Mouse (Mus musculus): ENCODE results near the gene Aoc1. TPM values are rescaled to one million over a fixed set of nuclear protein-coding genes. Genes with fewer than 3 reads are reported as not detected.

The Aoc1 gene
- polyA plus RNA-seq, 1 experiment from 2014 or later = not detected

DNA sequence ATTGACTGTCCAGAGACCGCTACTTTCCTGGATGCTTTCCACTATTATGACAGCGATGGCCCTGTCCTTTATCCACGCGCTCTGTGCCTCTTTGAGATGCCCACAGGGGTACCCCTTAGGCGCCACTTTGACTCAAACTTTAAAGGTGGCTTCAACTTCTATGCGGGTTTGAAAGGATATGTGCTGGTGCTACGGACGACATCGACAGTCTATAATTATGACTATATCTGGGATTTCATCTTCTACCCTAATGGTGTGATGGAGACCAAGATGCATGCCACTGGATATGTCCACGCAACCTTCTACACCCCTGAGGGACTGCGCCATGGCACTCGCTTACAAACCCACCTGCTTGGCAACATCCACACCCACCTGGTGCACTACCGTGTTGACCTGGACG is 33.7 kb downstream of the Aoc1 start:
- Histone ChIP-seq H3K4me1 (ENCODE audit: control insufficient read depth, insufficient read depth, low read length) (no peaks in the 10 kb centered on the region), H3K27ac (ENCODE audit: low read depth, low read length) (no peak overlapping the region), H3K4me2 (no peak overlapping the region), H3K9ac (ENCODE audit: low read depth, low read length) (no peak overlapping the region), H3K27me3 (ENCODE audit: control insufficient read depth, insufficient read depth, low read length) (no peaks in the 10 kb centered on the region), H3K36me3 (ENCODE audit: control insufficient read depth, insufficient read depth, low read length) (no peaks in the 10 kb centered on the region), H3K4me3 (ENCODE audit: low read depth, low read length) (no peak overlapping the region), H3K9me3 (replicated peaks; ENCODE audit: control insufficient read depth, low read length) (no peaks in the 10 kb centered on the region)
- 91% methylated on average over 14 of the region's 14 CpGs for WGBS (ENCODE audit: insufficient replicate concordance)
- ATAC-seq (replicated peaks; ENCODE audit: insufficient number of reproducible peaks, low FRiP score, low TSS enrichment) = no peak

DNA sequence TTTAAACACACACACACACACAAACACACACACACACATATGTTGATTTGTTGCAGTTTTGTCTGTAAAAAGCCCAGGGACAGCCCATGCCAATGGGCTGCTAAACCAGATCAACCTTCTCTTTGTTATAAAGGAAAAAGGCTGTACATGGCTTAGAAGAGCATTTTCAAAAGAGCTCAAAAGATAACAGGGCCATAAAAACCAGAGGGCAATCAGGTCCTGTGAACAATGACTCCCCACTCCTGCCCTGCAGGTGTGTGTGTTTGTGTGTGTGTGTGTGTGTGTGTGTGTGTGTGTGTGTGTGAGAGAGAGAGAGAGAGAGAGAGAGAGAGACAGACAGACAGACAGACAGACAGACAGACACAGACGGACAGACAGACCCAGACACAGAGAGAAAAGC is 36.5 kb downstream of the Aoc1 start:
- H3K9ac ChIP-seq (ENCODE audit: low read depth, low read length) = no peak overlapping the region
- H3K27me3 ChIP-seq (ENCODE audit: control insufficient read depth, insufficient read depth, low read length) = no peaks in the 10 kb centered on the region
- no peaks in the 10 kb centered on the region for H3K36me3 ChIP-seq (ENCODE audit: control insufficient read depth, insufficient read depth, low read length)
- no peaks in the 10 kb centered on the region for H3K4me1 ChIP-seq (ENCODE audit: control insufficient read depth, insufficient read depth, low read length)
- H3K9me3 ChIP-seq (replicated peaks; ENCODE audit: control insufficient read depth, low read length) = no peaks in the 10 kb centered on the region
- H3K4me2 ChIP-seq = no peak overlapping the region
- H3K4me3 ChIP-seq (ENCODE audit: low read depth, low read length) = no peak overlapping the region
- no peak overlapping the region for H3K27ac ChIP-seq (ENCODE audit: low read depth, low read length)
- ATAC-seq (replicated peaks; ENCODE audit: insufficient number of reproducible peaks, low FRiP score, low TSS enrichment) = no peak
- 71% methylated on average over 1 of the region's 1 CpGs for WGBS (ENCODE audit: insufficient replicate concordance)

DNA sequence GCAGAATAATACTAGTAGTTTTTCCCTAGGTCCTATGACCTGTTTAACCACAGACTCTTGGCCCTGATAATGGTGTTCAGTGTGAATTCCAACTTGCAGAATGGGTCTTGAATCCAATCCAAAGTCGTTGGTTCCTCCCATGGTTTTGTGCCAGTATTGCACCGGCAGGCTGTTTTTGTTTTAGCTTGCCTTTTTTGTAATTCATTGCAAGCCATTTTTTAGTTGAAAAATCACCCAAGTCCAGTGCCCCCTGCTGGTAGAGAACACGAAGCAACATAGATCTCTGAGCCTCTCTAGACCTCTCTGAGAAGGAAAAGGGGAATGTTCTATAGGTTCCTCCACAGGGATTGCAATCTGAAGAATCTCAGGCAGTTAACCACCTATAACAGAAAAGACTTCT is 39.3 kb downstream of the Aoc1 start:
- no peaks in the 10 kb centered on the region for H3K27me3 ChIP-seq (ENCODE audit: control insufficient read depth, insufficient read depth, low read length)
- no peak overlapping the region for H3K4me3 ChIP-seq (ENCODE audit: low read depth, low read length)
- no peaks in the 10 kb centered on the region for H3K9me3 ChIP-seq (replicated peaks; ENCODE audit: control insufficient read depth, low read length)
- no peaks in the 10 kb centered on the region for H3K36me3 ChIP-seq (ENCODE audit: control insufficient read depth, insufficient read depth, low read length)
- H3K4me1 ChIP-seq (ENCODE audit: control insufficient read depth, insufficient read depth, low read length) = no peaks in the 10 kb centered on the region
- no peak overlapping the region for H3K9ac ChIP-seq (ENCODE audit: low read depth, low read length)
- H3K4me2 ChIP-seq = no peak overlapping the region
- WGBS (ENCODE audit: insufficient replicate concordance) = 38% methylated on average over 3 of the region's 3 CpGs
- ATAC-seq (replicated peaks; ENCODE audit: insufficient number of reproducible peaks, low FRiP score, low TSS enrichment) = no peak
- H3K27ac ChIP-seq (ENCODE audit: low read depth, low read length) = no peak overlapping the region

DNA sequence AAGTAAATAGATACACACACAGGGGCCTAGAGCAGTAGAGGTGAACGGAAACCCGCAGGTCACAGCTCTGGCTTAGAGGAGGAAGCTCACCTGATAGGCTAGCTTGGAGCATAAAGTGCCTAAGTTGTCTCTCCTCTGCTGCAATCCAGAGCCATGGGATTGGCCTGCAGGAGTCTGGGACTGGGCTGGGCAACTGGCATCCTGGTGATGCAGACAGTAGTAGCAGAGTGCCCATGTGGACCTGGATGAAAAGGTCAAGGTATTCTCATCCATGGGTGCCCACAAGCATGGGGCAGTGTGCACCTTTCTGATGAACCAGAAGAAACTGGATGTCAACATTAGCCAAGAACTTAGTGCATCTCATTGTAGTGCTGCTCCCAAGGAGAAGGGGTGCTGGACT is 40.9 kb downstream of the Aoc1 start:
- no peak overlapping the region for H3K4me3 ChIP-seq (ENCODE audit: low read depth, low read length)
- H3K4me1 ChIP-seq (ENCODE audit: control insufficient read depth, insufficient read depth, low read length) = no peaks in the 10 kb centered on the region
- no peaks in the 10 kb centered on the region for H3K9me3 ChIP-seq (replicated peaks; ENCODE audit: control insufficient read depth, low read length)
- no peak overlapping the region for H3K9ac ChIP-seq (ENCODE audit: low read depth, low read length)
- ATAC-seq (replicated peaks; ENCODE audit: insufficient number of reproducible peaks, low FRiP score, low TSS enrichment) = no peak
- no peak overlapping the region for H3K27ac ChIP-seq (ENCODE audit: low read depth, low read length)
- WGBS (ENCODE audit: insufficient replicate concordance) = 88% methylated on average over 2 of the region's 2 CpGs
- no peak overlapping the region for H3K4me2 ChIP-seq
- H3K27me3 ChIP-seq (ENCODE audit: control insufficient read depth, insufficient read depth, low read length) = no peaks in the 10 kb centered on the region
- no peaks in the 10 kb centered on the region for H3K36me3 ChIP-seq (ENCODE audit: control insufficient read depth, insufficient read depth, low read length)

DNA sequence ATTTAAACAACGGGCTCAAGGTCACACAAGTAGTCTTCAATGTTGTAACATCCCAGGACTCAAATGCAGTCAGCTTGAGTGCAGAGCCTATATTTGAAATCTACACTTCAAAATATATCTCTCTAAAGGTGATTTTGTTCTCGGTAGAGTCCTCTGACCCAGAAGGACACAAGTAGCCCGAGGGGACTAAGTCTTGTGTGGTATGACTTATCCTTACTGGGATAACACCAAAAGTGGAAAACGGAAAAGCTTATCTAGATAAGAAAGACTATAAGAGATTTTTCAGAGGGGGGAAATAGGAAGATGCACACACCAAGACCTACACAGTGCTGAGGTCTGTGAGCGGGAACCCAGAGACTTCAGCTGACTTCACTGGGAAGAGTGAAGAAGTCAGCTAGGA is 56.9 kb downstream of the Aoc1 start, which contains the start of gene 1600015I10Rik:
TSS of gene 1600015I10Rik (plus strand) at position 301 of the 400 bp plus-strand sequence.
- Histone ChIP-seq H3K27ac (ENCODE audit: low read depth, low read length) (no peak within 1 kb of the TSS), H3K4me2 (no peak within 1 kb of the TSS), H3K27me3 (ENCODE audit: control insufficient read depth, insufficient read depth, low read length) (no peaks in the 10 kb centered on the region), H3K9me3 (replicated peaks; ENCODE audit: control insufficient read depth, low read length) (no peaks in the 10 kb centered on the region), H3K9ac (ENCODE audit: low read depth, low read length) (no peak within 1 kb of the TSS), H3K4me1 (ENCODE audit: control insufficient read depth, insufficient read depth, low read length) (no peaks in the 10 kb centered on the region), H3K36me3 (ENCODE audit: control insufficient read depth, insufficient read depth, low read length) (no peaks in the 10 kb centered on the region), H3K4me3 (ENCODE audit: low read depth, low read length) (no peak within 1 kb of the TSS)
- 82% methylated on average over 5 of the region's 5 CpGs for WGBS (ENCODE audit: insufficient replicate concordance)
- ATAC-seq (replicated peaks; ENCODE audit: insufficient number of reproducible peaks, low FRiP score, low TSS enrichment) = no peak

DNA sequence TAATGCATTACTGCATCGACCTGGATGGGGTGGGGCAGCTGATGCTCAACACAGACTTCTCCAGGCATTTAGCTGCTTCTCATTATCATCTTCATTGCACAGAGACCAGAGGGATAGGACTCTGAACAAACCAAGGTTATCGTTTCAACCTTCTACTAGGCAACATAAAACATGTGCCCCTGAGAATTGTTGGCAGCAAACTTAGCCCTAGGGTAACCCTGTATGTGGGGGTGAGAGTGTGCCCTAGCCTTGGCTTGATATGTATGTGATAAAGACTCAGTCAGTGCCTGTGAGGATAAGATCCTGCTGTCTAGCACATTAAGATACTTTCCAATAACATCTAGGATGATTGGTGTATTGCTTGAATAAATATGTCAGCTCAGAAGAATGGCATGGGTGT is 76.9 kb downstream of the Aoc1 start:
- ATAC-seq (replicated peaks; ENCODE audit: insufficient number of reproducible peaks, low FRiP score, low TSS enrichment) = no peak
- Histone ChIP-seq H3K4me1 (ENCODE audit: control insufficient read depth, insufficient read depth, low read length) (no peaks in the 10 kb centered on the region), H3K4me2 (no peak overlapping the region), H3K27me3 (ENCODE audit: control insufficient read depth, insufficient read depth, low read length) (no peaks in the 10 kb centered on the region), H3K9ac (ENCODE audit: low read depth, low read length) (no peak overlapping the region), H3K9me3 (replicated peaks; ENCODE audit: control insufficient read depth, low read length) (no peaks in the 10 kb centered on the region; the same call in 1 of the 2 replicates), H3K4me3 (ENCODE audit: low read depth, low read length) (no peak overlapping the region), H3K36me3 (ENCODE audit: control insufficient read depth, insufficient read depth, low read length) (no peaks in the 10 kb centered on the region), H3K27ac (ENCODE audit: low read depth, low read length) (no peak overlapping the region)
- WGBS (ENCODE audit: insufficient replicate concordance) = 69% methylated on average over 2 of the region's 2 CpGs

DNA sequence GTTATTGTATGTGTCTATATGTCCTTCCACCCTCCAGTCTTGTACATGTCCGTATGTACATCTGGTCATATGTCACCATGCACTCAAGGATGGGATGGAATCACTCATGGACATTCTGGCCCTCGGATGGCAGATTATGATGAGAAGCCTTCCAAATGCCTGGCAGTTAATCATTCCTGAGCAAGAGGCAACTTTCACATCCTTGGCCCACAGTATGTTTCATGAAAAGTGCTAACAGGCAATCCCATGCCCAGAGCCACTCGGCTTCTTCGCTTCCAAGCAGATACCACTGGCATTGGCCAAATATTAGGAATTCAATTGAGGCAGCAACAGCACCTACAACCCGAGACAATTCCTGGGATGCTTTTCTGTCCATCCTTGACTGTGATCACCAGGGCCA is 78.0 kb downstream of the Aoc1 start:
- Histone ChIP-seq H3K4me2 (no peak overlapping the region), H3K9ac (ENCODE audit: low read depth, low read length) (no peak overlapping the region), H3K4me1 (ENCODE audit: control insufficient read depth, insufficient read depth, low read length) (no peaks in the 10 kb centered on the region), H3K27me3 (ENCODE audit: control insufficient read depth, insufficient read depth, low read length) (no peaks in the 10 kb centered on the region), H3K9me3 (replicated peaks; ENCODE audit: control insufficient read depth, low read length) (no peaks in the 10 kb centered on the region), H3K4me3 (ENCODE audit: low read depth, low read length) (no peak overlapping the region), H3K36me3 (ENCODE audit: control insufficient read depth, insufficient read depth, low read length) (no peaks in the 10 kb centered on the region), H3K27ac (ENCODE audit: low read depth, low read length) (no peak overlapping the region)
- ATAC-seq (replicated peaks; ENCODE audit: insufficient number of reproducible peaks, low FRiP score, low TSS enrichment) = no peak
- whole genome bisulfite sequencing (ENCODE audit: insufficient replicate concordance) = 79% methylated on average over 5 of the region's 5 CpGs

DNA sequence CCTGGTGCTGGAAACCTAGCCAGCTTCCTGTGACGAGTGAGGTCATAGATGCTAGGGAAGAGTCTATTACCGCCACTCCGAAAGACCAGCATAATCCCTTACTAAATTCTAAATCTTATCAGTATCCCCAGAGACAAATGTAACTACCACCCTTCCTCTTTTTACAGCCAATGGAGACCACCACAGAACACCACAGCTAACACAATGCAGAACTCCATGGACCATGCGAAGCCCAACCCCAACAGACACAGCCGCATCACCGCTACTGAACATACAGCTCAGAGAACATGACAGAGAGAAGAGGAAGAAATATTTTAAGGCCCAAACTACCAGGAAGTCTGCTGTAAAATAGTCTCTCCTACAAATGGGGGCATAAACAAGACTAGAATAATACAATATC is 78.9 kb downstream of the Aoc1 start:
- WGBS (ENCODE audit: insufficient replicate concordance) = 78% methylated on average over 6 of the region's 6 CpGs
- Histone ChIP-seq H3K9me3 (replicated peaks; ENCODE audit: control insufficient read depth, low read length) (no peaks in the 10 kb centered on the region), H3K4me2 (no peak overlapping the region), H3K27me3 (ENCODE audit: control insufficient read depth, insufficient read depth, low read length) (no peaks in the 10 kb centered on the region), H3K4me1 (ENCODE audit: control insufficient read depth, insufficient read depth, low read length) (no peaks in the 10 kb centered on the region), H3K36me3 (ENCODE audit: control insufficient read depth, insufficient read depth, low read length) (no peaks in the 10 kb centered on the region), H3K9ac (ENCODE audit: low read depth, low read length) (no peak overlapping the region), H3K4me3 (ENCODE audit: low read depth, low read length) (no peak overlapping the region), H3K27ac (ENCODE audit: low read depth, low read length) (no peak overlapping the region)
- ATAC-seq (replicated peaks; ENCODE audit: insufficient number of reproducible peaks, low FRiP score, low TSS enrichment) = no peak

DNA sequence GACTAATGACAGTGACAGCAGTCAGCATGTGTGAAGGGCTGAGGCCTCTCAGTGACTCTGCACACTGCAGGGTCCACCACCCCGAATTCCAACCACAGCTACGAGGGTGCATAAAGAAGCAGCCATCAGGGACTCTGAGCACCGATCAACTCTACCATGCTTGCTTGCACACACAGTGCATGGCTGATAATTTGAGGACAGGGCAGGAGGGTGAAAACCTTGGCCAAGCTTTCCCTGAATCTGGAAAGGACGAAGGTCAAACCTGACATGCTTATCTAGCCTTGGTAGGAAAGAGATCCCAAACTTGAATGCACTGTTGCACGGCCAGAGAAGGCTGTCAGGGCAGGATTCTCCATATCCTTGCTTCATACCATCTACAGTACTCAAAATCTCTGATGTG is 80.5 kb downstream of the Aoc1 start:
- no peak overlapping the region for H3K4me2 ChIP-seq
- H3K9me3 ChIP-seq (replicated peaks; ENCODE audit: control insufficient read depth, low read length) = no peaks in the 10 kb centered on the region
- no peak overlapping the region for H3K4me3 ChIP-seq (ENCODE audit: low read depth, low read length)
- no peak overlapping the region for H3K27ac ChIP-seq (ENCODE audit: low read depth, low read length)
- H3K27me3 ChIP-seq (ENCODE audit: control insufficient read depth, insufficient read depth, low read length) = no peaks in the 10 kb centered on the region
- no peaks in the 10 kb centered on the region for H3K4me1 ChIP-seq (ENCODE audit: control insufficient read depth, insufficient read depth, low read length)
- no peaks in the 10 kb centered on the region for H3K36me3 ChIP-seq (ENCODE audit: control insufficient read depth, insufficient read depth, low read length)
- ATAC-seq (replicated peaks; ENCODE audit: insufficient number of reproducible peaks, low FRiP score, low TSS enrichment) = no peak
- H3K9ac ChIP-seq (ENCODE audit: low read depth, low read length) = no peak overlapping the region
- WGBS (ENCODE audit: insufficient replicate concordance) = 76% methylated on average over 5 of the region's 5 CpGs

All from heart, embryonic 11.5 days (tissue).